Mouse (Mus musculus) bone marrow macrophage, adult 2 months (primary cell): ENCODE measurements at regions not wholly inside any gene's neighbourhood (a gene's known extent, or its start where the extent isn't known, plus 50 kb on each side); places are given as distances from the start of the nearest gene placed in this dataset.

ENCODE experiments used
- H3K27ac ChIP-seq: 2 replicates; pipeline ENCODE4 v1.5.1; 2012; ENCODE audit warnings: low read depth, low read length; ENCODE audit not compliant: insufficient read depth
- H3K4me1 ChIP-seq: 2 replicates; pipeline ENCODE4 v1.6.1; 2012; ENCODE audit warnings: low read length; ENCODE audit not compliant: control insufficient read depth, insufficient read depth
- H3K4me3 ChIP-seq: 2 replicates; pipeline ENCODE4 v1.5.1; 2012; ENCODE audit warnings: mild to moderate bottlenecking, low read length, moderate library complexity; ENCODE audit not compliant: insufficient read depth
- CTCF ChIP-seq: IDR thresholded peaks from 2 replicates; pipeline ENCODE4 v1.5.1; 2012; ENCODE audit warnings: low read depth, mild to moderate bottlenecking, low read length, moderate library complexity
- POLR2A ChIP-seq: IDR thresholded peaks from 2 replicates; pipeline ENCODE4 v1.6.1; 2012; ENCODE audit warnings: mild to moderate bottlenecking, low read depth, low read length, borderline replicate concordance

DNA sequence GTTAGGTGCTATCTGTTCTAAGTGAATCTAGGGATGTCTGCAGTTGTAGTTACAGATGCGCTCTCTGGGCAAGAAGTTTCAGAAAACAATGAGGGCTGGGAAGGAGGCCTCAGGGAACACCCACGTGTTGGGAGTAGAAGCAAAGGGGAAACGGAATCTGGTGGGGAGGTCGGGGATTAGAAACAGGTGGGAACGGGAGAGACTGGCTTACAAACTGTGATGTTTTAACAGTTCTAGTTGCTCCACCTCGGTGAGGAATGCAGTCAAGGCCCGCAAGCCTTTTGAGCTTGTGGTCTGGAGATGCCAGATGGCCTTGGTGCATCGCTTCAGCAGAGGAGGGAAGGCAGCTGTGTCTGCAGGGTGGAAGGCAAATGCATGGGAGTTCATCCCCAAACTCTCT lies 242.7 kb upstream of the Ttc29 start:
- Histone ChIP-seq H3K4me3 (no peak overlapping the region), H3K4me1 (no peaks in the 10 kb centered on the region), H3K27ac (no peak overlapping the region)
- TF ChIP-seq POLR2A (no peak), CTCF (no peak)

DNA sequence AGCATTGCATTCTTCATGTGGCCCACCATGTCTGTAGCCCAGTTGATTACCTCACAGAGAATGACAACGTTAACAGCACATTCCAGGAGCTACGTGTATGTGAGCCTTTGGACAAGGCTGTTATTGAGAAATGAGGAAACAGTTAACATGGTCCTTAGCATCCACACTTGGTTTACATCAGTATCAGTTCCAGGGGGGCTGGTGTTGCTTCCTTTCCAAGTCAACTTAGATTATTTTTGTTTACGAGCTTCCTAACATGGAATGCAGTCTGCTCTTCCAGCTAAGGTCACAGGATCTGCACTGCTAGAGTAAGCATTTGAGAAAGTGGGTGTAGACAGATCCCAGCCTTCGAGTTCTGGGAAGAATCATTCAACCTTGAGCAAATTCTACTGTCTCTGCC lies 239.4 kb upstream of the Ttc29 start:
- Histone ChIP-seq H3K4me1 (no peaks in the 10 kb centered on the region), H3K4me3 (no peak overlapping the region), H3K27ac (no peak overlapping the region)
- no peak for TF ChIP-seq CTCF
- no peak for TF ChIP-seq POLR2A

DNA sequence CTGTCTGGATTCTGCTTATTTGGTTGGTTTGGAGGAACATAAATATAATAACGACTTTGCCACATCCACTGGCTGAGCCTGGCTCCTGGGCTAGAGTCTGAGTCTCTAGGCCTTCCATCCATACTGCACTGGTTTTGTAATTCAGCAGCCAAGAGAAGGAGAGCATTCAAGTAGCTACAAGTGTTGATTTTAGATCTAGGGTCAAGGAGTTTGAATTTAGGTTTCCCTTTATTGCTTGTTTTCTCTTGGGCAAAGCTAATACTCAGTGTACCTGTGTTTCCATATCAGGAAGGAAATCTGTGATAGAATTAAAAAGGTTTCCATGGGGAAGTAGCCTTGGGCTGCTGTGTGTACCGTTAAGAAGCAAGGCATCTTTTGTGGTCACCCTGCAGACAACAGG lies 234.0 kb upstream of the Ttc29 start:
- no peak for TF ChIP-seq CTCF
- TF ChIP-seq POLR2A, result no peak
- H3K4me1 ChIP-seq, result no peaks in the 10 kb centered on the region
- H3K4me3 ChIP-seq, result no peak overlapping the region
- H3K27ac ChIP-seq, result no peak overlapping the region

DNA sequence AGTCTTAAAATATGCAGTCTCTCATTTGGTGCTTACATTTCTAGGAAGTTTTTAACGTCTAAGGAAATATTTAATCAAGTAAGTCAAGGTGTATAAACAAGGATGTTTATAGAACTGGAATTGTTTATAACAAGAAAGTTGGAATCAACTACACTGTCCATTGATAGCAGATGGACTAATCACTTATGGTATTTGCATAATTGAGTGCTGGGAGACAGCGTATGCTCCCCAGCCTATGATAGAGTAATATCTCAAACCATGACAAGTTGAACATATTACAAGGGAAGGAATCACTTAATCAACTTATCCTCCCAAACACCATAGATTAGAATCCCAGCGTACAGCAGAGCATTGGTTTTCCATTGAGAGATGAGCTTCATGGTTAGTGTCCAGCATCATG lies 232.4 kb upstream of the Ttc29 start:
- H3K27ac ChIP-seq, result no peak overlapping the region
- H3K4me3 ChIP-seq, result no peak overlapping the region
- TF ChIP-seq CTCF, result no peak
- TF ChIP-seq POLR2A, result no peak
- no peaks in the 10 kb centered on the region for H3K4me1 ChIP-seq

DNA sequence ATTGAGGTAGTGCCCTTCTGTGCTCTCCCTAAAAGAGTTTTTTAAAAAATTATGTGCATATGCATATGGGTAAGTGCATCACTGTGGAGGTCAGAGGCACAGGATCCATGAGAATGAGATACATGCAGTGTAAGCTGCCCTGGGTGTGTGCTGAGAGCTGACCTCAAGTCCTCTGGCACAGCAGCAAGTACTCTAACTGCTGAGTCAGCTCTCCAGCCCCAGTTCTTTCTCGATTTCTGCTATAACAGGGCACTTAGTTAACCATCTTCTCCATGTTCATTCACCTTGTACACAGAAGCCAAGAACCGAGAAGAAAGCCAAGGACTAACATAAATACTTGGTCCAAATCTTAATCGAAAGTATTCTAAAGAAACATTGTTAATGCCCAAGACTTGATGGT lies 231.1 kb upstream of the Ttc29 start:
- Histone ChIP-seq H3K4me3 (no peak overlapping the region), H3K27ac (no peak overlapping the region), H3K4me1 (no peaks in the 10 kb centered on the region)
- TF ChIP-seq CTCF (no peak), POLR2A (no peak)

DNA sequence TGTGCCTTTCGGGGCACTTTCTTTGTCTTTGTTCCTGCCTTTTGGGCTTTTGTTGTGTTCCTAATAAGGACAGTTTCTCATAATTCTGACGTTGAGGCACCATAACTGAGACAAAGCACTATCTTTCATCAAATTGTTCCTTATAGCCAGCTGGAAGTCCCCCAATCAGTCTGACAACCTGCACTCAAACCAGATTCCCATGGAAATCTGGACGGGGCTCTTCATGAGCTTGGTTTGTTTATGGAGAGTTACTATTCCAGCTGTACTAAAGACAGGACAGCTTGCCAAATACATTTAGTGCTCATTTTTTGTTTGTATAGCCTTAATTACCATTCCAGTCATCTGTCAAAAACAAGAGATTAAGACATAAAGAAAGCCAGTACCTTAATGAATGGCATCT lies 229.6 kb upstream of the Ttc29 start:
- TF ChIP-seq POLR2A, result no peak
- TF ChIP-seq CTCF, result no peak
- H3K4me1 ChIP-seq, result no peaks in the 10 kb centered on the region
- H3K27ac ChIP-seq, result no peak overlapping the region
- no peak overlapping the region for H3K4me3 ChIP-seq

DNA sequence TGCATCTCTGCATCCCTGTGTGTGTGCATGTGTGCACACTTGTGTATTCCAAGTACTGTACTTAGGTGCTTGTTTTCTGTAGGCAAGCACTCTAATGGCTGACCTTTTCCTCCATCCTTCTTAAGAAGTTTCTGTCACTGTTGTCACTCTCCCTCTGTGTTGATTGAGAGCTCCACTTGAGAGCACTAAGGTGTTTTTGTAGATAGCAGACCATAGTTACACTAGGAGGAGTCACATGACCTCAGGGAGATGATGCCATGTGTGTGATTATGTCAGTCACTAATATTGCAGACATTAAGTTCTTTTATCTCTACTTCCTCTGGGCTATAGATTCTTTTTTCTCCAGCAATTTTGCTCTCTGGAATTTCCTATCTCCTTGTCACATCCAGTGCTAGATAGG lies 225.9 kb upstream of the Ttc29 start:
- Histone ChIP-seq H3K4me3 (no peak overlapping the region), H3K27ac (no peak overlapping the region), H3K4me1 (no peaks in the 10 kb centered on the region)
- TF ChIP-seq POLR2A (no peak), CTCF (no peak)

DNA sequence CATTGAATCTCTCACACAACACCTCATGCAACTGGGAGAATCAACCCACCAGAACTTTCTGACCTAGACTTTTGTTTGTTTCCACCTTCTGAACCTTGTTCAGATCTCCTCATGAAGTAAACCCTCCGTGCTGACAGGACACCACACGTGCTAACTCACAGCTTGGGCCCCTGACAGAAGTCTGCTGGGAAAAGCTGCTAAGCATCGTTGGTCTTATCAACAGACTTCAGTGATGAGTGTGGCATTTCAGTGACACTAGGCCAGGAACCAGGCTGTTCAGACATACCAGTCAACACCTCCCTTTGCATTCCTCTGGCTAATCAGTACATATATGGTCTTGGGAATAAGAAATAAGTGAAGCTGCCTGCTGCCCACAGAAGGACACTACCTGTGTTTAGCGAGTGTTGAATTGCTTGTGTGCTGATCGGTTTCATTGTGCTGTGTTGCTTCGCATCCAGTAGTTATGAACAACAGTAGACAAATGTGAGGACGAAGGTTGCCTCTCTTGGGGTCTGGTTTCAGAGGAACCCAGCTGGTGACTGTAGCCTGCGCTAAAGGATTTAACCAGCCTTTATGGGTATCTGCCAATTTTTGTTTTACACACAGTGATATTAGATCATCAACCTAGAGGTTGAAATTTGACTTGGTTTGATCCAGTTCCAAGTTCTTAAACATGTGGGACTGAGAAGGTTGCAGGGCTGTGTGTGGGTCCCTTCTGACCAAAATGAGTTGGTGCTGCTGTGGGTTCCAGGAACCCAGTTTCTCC lies 224.6 kb upstream of the Ttc29 start:
- TF ChIP-seq CTCF (no peak), POLR2A (no peak)
- Histone ChIP-seq H3K4me1 (no peaks in the 10 kb centered on the region), H3K27ac (no peak overlapping the region), H3K4me3 (no peak overlapping the region)

DNA sequence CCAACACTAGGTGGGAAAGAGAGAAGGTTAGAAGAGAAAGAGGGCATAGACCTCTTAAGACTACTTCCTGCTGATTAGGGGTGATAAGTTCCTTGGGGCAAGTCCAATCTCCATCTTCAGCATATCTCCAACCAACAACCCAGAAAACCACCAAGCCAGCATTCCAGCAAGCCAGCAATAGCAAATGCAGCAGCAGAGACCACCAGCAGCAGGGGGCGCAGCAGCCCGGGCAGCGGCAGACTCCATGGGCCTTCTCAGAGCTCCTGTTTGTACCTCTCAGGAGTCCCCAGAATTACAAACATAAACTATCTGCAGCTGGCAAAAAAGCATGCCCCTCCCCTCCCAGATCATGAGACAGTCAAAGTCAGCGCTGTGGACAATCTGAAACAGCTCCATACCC lies 222.0 kb upstream of the Ttc29 start:
- no peak for TF ChIP-seq CTCF
- no peak for TF ChIP-seq POLR2A
- Histone ChIP-seq H3K4me3 (no peak overlapping the region), H3K27ac (no peak overlapping the region), H3K4me1 (no peaks in the 10 kb centered on the region)

DNA sequence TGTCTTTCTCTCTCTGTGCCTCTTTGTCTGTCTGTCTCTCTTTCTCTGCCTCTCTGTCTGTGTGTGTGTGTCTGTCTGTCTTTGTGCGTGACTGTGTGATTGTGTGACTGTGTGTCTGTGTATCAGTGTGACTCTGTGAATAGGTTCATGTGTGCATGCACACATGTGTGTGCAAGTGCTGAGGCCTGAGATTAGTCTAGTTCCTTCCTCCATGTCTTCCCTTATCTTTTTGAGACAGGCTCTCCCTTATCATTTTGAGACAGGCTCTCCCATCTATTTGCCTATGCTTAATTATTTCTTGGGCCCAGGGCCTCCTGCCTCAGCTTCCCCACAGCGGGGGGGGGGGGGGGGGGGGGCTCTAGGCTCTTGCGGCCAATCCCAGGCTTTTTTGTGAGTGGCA lies 212.8 kb upstream of the Ttc29 start:
- TF ChIP-seq POLR2A, result no peak
- TF ChIP-seq CTCF, result no peak
- Histone ChIP-seq H3K4me1 (no peaks in the 10 kb centered on the region), H3K27ac (no peak overlapping the region), H3K4me3 (no peak overlapping the region)
